Comparison of ENCODE assay signal across 13 mouse cellular contexts in the genomic region with DNA sequence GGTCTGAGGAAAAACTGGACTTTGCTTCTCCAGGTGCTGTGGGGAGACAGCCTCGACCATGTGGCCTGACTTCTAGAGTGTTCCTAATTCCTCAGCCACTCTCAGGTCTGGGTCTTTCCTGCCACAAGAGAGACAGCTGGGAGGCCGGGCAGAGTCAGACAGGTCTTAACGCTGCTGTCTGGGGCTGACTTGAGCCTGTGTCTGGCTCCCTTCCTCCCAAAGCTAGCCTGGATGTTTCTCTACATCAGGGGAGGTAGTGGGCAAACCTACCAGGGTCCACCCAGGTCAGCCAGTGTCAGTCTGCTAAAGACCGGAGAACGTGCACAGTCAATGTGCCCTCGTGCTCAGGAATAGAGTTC. TPM values are rescaled to one million over a fixed set of nuclear protein-coding genes. Genes with fewer than 3 reads are reported as not detected.
A peak's percentile ranks its signal among the peaks of the same experiment; 100 is the strongest.
DNase-seq lines count a peak whose midpoint lies in the region; ATAC-seq and TF ChIP-seq lines count a peak whose summit lies in the region.
"Had no signal": no experiment of that assay in that cellular context is flagged by ENCODE, and none has a peak within 500 bp of the region (broad histone marks: within the 10 kb centered on the region; RNA-seq: fewer than 3 reads in every experiment).

No protein-coding gene starts in this region.

- H3K9ac ChIP-seq in forebrain, embryonic 13.5 days = no peak overlapping the region
- no peak overlapping the region for H3K9ac ChIP-seq in forebrain, embryonic 14.5 days (ENCODE audit: low read length)
- peak overlapping the region; percentile 3; the same call in 1 of the 2 replicates for H3K9ac ChIP-seq in kidney, embryonic 16.5 days (replicated peaks; ENCODE audit: low read length)
- no peak overlapping the region for H3K9ac ChIP-seq in stomach, embryonic 14.5 days (replicated peaks; ENCODE audit: low read depth, low read length)
- no peak overlapping the region for H3K9ac ChIP-seq in stomach, postnatal 0 days (ENCODE audit: low read length)
- H3K9ac ChIP-seq in stomach, embryonic 16.5 days (ENCODE audit: low read length) = no peak overlapping the region
- H3K9ac ChIP-seq in hindbrain, embryonic 16.5 days (ENCODE audit: low read depth, low read length) = no peak overlapping the region
- H3K9ac ChIP-seq: hindbrain, embryonic 14.5 days; liver, embryonic 12.5 days had no signal

- H3K27me3 ChIP-seq in forebrain, embryonic 13.5 days = no peaks in the 10 kb centered on the region
- H3K27me3 ChIP-seq in forebrain, embryonic 14.5 days (replicated peaks; ENCODE audit: control insufficient read depth, insufficient read depth, low read length) = no peaks in the 10 kb centered on the region
- no peaks in the 10 kb centered on the region for H3K27me3 ChIP-seq in kidney, embryonic 16.5 days (ENCODE audit: insufficient read depth, low read length)
- H3K27me3 ChIP-seq in stomach, embryonic 14.5 days (ENCODE audit: control insufficient read depth, insufficient read depth, low read length) = no peaks in the 10 kb centered on the region
- H3K27me3 ChIP-seq in stomach, postnatal 0 days (ENCODE audit: control insufficient read depth, insufficient read depth, low read length) = no peaks in the 10 kb centered on the region
- H3K27me3 ChIP-seq in stomach, embryonic 16.5 days (ENCODE audit: control insufficient read depth, insufficient read depth, low read length) = no peaks in the 10 kb centered on the region
- no peaks in the 10 kb centered on the region for H3K27me3 ChIP-seq in hindbrain, embryonic 16.5 days (replicated peaks; ENCODE audit: control insufficient read depth, insufficient read depth, low read length)
- H3K27me3 ChIP-seq: Patski had no signal

- no peaks in the 10 kb centered on the region for H3K9me3 ChIP-seq in forebrain, embryonic 13.5 days (replicated peaks)
- H3K9me3 ChIP-seq in forebrain, embryonic 14.5 days (replicated peaks; ENCODE audit: control insufficient read depth, low read length) = no peaks in the 10 kb centered on the region
- H3K9me3 ChIP-seq in kidney, embryonic 16.5 days (ENCODE audit: low read length) = no peaks in the 10 kb centered on the region
- no peaks in the 10 kb centered on the region for H3K9me3 ChIP-seq in stomach, embryonic 14.5 days (ENCODE audit: control insufficient read depth, low read depth, low read length)
- no peaks in the 10 kb centered on the region for H3K9me3 ChIP-seq in stomach, postnatal 0 days (ENCODE audit: control insufficient read depth, low read length)
- no peaks in the 10 kb centered on the region for H3K9me3 ChIP-seq in stomach, embryonic 16.5 days (replicated peaks; ENCODE audit: control insufficient read depth, low read length)
- H3K9me3 ChIP-seq in hindbrain, embryonic 16.5 days (ENCODE audit: control insufficient read depth, low read length) = no peaks in the 10 kb centered on the region
- H3K9me3 ChIP-seq: liver, embryonic 12.5 days had no signal

- H3K27ac ChIP-seq in forebrain, embryonic 13.5 days = 0 out of 2 replicates have a peak overlapping the region, but pooled peaks have one; percentile 19
- no peak overlapping the region for H3K27ac ChIP-seq in forebrain, embryonic 14.5 days (ENCODE audit: low read depth, low read length)
- H3K27ac ChIP-seq in kidney, embryonic 16.5 days (ENCODE audit: low read length) = peak overlapping the region; percentile 63
- 0 out of 2 replicates have a peak overlapping the region, but pooled peaks have one; percentile 6 for H3K27ac ChIP-seq in stomach, embryonic 14.5 days (ENCODE audit: low read length)
- no peak overlapping the region for H3K27ac ChIP-seq in stomach, postnatal 0 days (replicated peaks)
- peak overlapping the region; percentile 58 for H3K27ac ChIP-seq in stomach, embryonic 16.5 days (ENCODE audit: low read length)
- H3K27ac ChIP-seq in hindbrain, embryonic 16.5 days (ENCODE audit: low read depth, low read length) = no peak overlapping the region
- H3K27ac ChIP-seq: hindbrain, embryonic 14.5 days; layer of hippocampus, adult 2 months; liver, embryonic 12.5 days had no signal

- no peak for DNase-seq in forebrain, embryonic 14.5 days (ENCODE audit: low spot score)
- DNase-seq in kidney, postnatal 14 days = no peak
- no peak for DNase-seq in stomach, postnatal 0 days (ENCODE audit: low spot score)
- DNase-seq: right cerebral cortex, adult 18-20 months had no signal

- no peak overlapping the region for H3K4me3 ChIP-seq in forebrain, embryonic 13.5 days
- H3K4me3 ChIP-seq in forebrain, embryonic 14.5 days (ENCODE audit: low read depth, low read length) = no peak overlapping the region
- H3K4me3 ChIP-seq in kidney, embryonic 16.5 days (ENCODE audit: low read length) = no peak overlapping the region
- H3K4me3 ChIP-seq in stomach, embryonic 14.5 days (ENCODE audit: low read depth, low read length) = no peak overlapping the region
- no peak overlapping the region for H3K4me3 ChIP-seq in stomach, postnatal 0 days (ENCODE audit: low read depth, low read length)
- H3K4me3 ChIP-seq in stomach, embryonic 16.5 days (replicated peaks; ENCODE audit: low read length) = no peak overlapping the region
- no peak overlapping the region for H3K4me3 ChIP-seq in hindbrain, embryonic 16.5 days (ENCODE audit: low read length)
- H3K4me3 ChIP-seq: layer of hippocampus, adult 2 months; liver, embryonic 12.5 days had no signal

- no peak for TF ChIP-seq CTCF in stomach, postnatal 0 days (IDR thresholded peaks at IDR 0.05; ENCODE audit: low read depth)

- peaks cover 92% of the 10 kb centered on the region for H3K4me1 ChIP-seq in forebrain, embryonic 13.5 days
- H3K4me1 ChIP-seq in forebrain, embryonic 14.5 days (ENCODE audit: control insufficient read depth, insufficient read depth, low read length) = peaks cover 53% of the 10 kb centered on the region
- H3K4me1 ChIP-seq in kidney, embryonic 16.5 days (ENCODE audit: insufficient read depth, low read length) = peaks cover 80% of the 10 kb centered on the region
- peaks cover 55% of the 10 kb centered on the region for H3K4me1 ChIP-seq in stomach, embryonic 14.5 days (ENCODE audit: control insufficient read depth, insufficient read depth, low read length)
- H3K4me1 ChIP-seq in stomach, postnatal 0 days (replicated peaks; ENCODE audit: control insufficient read depth, insufficient read depth) = peaks cover 21% of the 10 kb centered on the region
- H3K4me1 ChIP-seq in stomach, embryonic 16.5 days (ENCODE audit: control insufficient read depth, insufficient read depth, low read length) = peaks cover 70% of the 10 kb centered on the region
- H3K4me1 ChIP-seq in hindbrain, embryonic 16.5 days (ENCODE audit: control insufficient read depth, insufficient read depth, low read depth, low read length) = peaks cover 70% of the 10 kb centered on the region

- no peak for TF ChIP-seq EP300 in stomach, postnatal 0 days (optimal IDR thresholded peaks at IDR 0.05)

- 56% methylated on average over 6 of the region's 6 CpGs for WGBS in forebrain, embryonic 13.5 days
- WGBS in forebrain, embryonic 14.5 days = 57% methylated on average over 6 of the region's 6 CpGs
- 59% methylated on average over 6 of the region's 6 CpGs for WGBS in kidney, embryonic 16.5 days
- WGBS in stomach, embryonic 14.5 days = 40% methylated on average over 6 of the region's 6 CpGs
- 55% methylated on average over 6 of the region's 6 CpGs for WGBS in stomach, postnatal 0 days
- 38% methylated on average over 6 of the region's 6 CpGs for WGBS in stomach, embryonic 16.5 days
- 57% methylated on average over 6 of the region's 6 CpGs for WGBS in hindbrain, embryonic 16.5 days

- ATAC-seq in forebrain, embryonic 13.5 days = no peak
- ATAC-seq in forebrain, embryonic 14.5 days = no peak
- ATAC-seq in kidney, embryonic 16.5 days (ENCODE audit: low FRiP score, low TSS enrichment) = no peak
- ATAC-seq in stomach, embryonic 14.5 days (ENCODE audit: insufficient number of reproducible peaks, insufficient read depth, low FRiP score, low read depth) = no peak
- no peak for ATAC-seq in stomach, postnatal 0 days (ENCODE audit: low FRiP score, low TSS enrichment)
- no peak for ATAC-seq in stomach, embryonic 16.5 days (ENCODE audit: insufficient read depth, low FRiP score)
- ATAC-seq in hindbrain, embryonic 16.5 days = no peak
- ATAC-seq: liver, embryonic 12.5 days; Patski had no signal

- no peak overlapping the region for H3K4me2 ChIP-seq in forebrain, embryonic 13.5 days
- H3K4me2 ChIP-seq in forebrain, embryonic 14.5 days (ENCODE audit: low read length) = no peak overlapping the region
- no peak overlapping the region for H3K4me2 ChIP-seq in kidney, embryonic 16.5 days (replicated peaks; ENCODE audit: low read depth, low read length)
- H3K4me2 ChIP-seq in stomach, embryonic 14.5 days (replicated peaks; ENCODE audit: low read depth, low read length) = no peak overlapping the region
- H3K4me2 ChIP-seq in stomach, postnatal 0 days (replicated peaks; ENCODE audit: low read depth) = no peak overlapping the region
- no peak overlapping the region for H3K4me2 ChIP-seq in stomach, embryonic 16.5 days (ENCODE audit: low read depth, low read length)
- no peak overlapping the region for H3K4me2 ChIP-seq in hindbrain, embryonic 16.5 days (ENCODE audit: low read length)
- H3K4me2 ChIP-seq: hindbrain, embryonic 14.5 days; liver, embryonic 12.5 days had no signal

- peaks cover 8% of the 10 kb centered on the region; the same call in 1 of the 2 replicates for H3K36me3 ChIP-seq in forebrain, embryonic 13.5 days (ENCODE audit: poor library complexity, severe bottlenecking)
- H3K36me3 ChIP-seq in forebrain, embryonic 14.5 days (ENCODE audit: control insufficient read depth, insufficient read depth, low read length) = 0 out of 2 replicates have a peak, but pooled peaks cover 4% of the 10 kb centered on the region
- no peaks in the 10 kb centered on the region for H3K36me3 ChIP-seq in kidney, embryonic 16.5 days (ENCODE audit: insufficient read depth, low read length)
- no peaks in the 10 kb centered on the region for H3K36me3 ChIP-seq in stomach, embryonic 14.5 days (ENCODE audit: control insufficient read depth, insufficient read depth, low read length)
- H3K36me3 ChIP-seq in stomach, postnatal 0 days (ENCODE audit: control insufficient read depth, insufficient read depth, low read length) = no peaks in the 10 kb centered on the region
- no peaks in the 10 kb centered on the region for H3K36me3 ChIP-seq in stomach, embryonic 16.5 days (ENCODE audit: control insufficient read depth, insufficient read depth, low read length)
- H3K36me3 ChIP-seq in hindbrain, embryonic 16.5 days (ENCODE audit: control insufficient read depth, insufficient read depth, low read length) = no peaks in the 10 kb centered on the region
- H3K36me3 ChIP-seq: liver, embryonic 12.5 days had no signal

RNA-seq across cellular contexts. Expression of a gene that starts 19.2 kb away (rescaled TPM):
- polyA plus RNA-seq in forebrain, embryonic 13.5 days (2015; fragmentation: Nextera tagmentation; extraction: Ambion mirVana) = 17.2 TPM in 2 replicates
- 12.6 and 14.5 TPM in 2 replicates for polyA plus RNA-seq in forebrain, embryonic 14.5 days (2014; fragmentation: Nextera tagmentation; extraction: Ambion mirVana)
- polyA plus RNA-seq in kidney, embryonic 16.5 days (2015; fragmentation: Nextera tagmentation; extraction: Ambion mirVana) = 13.2 and 14.2 TPM in 2 replicates
- polyA plus RNA-seq in stomach, embryonic 14.5 days (2014; fragmentation: Nextera tagmentation; extraction: Ambion mirVana) = 12.2 and 13.4 TPM in 2 replicates
- 2.7 and 2.9 TPM in 2 replicates for polyA plus RNA-seq in stomach, postnatal 0 days (2015; fragmentation: Nextera tagmentation; extraction: Ambion mirVana)
- 4.5 and 5.6 TPM in 2 replicates for polyA plus RNA-seq in stomach, embryonic 16.5 days (2015; fragmentation: Nextera tagmentation; extraction: Ambion mirVana)
- polyA plus RNA-seq in hindbrain, embryonic 16.5 days (2015; fragmentation: Nextera tagmentation; extraction: Ambion mirVana) = 7.8 and 9.7 TPM in 2 replicates

Comparison
In these comparisons a context has a peak if more than half of its experiments do, and no peak if none do; other contexts are left out.
1. H3K27ac ChIP-seq: peak in forebrain, embryonic 13.5 days (single experiment), kidney, embryonic 16.5 days (single experiment), stomach, embryonic 14.5 days (single experiment) and stomach, embryonic 16.5 days (single experiment); none in forebrain, embryonic 14.5 days (single experiment), stomach, postnatal 0 days (single experiment) and hindbrain, embryonic 16.5 days (single experiment).